Mouse (Mus musculus): ENCODE measurements around the gene Aig1.

GRCm38 (mm10) chr10:13870531-13870930, 1.8 kb upstream of the Aig1 start:
- TF ChIP-seq CTCF (IDR thresholded peaks at IDR 0.05; ENCODE audit: control insufficient read depth, insufficient read depth, insufficient read length) = no peak
- TF ChIP-seq USF1 (IDR thresholded peaks at IDR 0.05; ENCODE audit: low read depth) = no peak
- TF ChIP-seq MYOG (IDR thresholded peaks at IDR 0.05; ENCODE audit: control insufficient read depth, extremely low read depth, insufficient read length) = no peak
- no peak for TF ChIP-seq MAX (IDR thresholded peaks at IDR 0.05)
- no peak for TF ChIP-seq MYOD1 (IDR thresholded peaks at IDR 0.05; ENCODE audit: control insufficient read depth, insufficient read length, low read depth)
- no peak for TF ChIP-seq CEBPB (IDR thresholded peaks at IDR 0.05; ENCODE audit: low read depth)
